Mouse (Mus musculus) induced T-regulatory cell, adult 2 months (primary cell): ENCODE data around the gene Krt10.

Experiments used
- DNase-seq: peaks from one replicate; pipeline ENCODE4 v3.0.0-alpha.2; 2012; ENCODE audit warnings: low read depth

Gene Krt10

GRCm38 (mm10) chr11:99389264-99389663 is at the start of gene Krt10:
Gene Krt10, minus strand, starts transcription at chr11:99389364.
- no peak for DNase-seq

DNA sequence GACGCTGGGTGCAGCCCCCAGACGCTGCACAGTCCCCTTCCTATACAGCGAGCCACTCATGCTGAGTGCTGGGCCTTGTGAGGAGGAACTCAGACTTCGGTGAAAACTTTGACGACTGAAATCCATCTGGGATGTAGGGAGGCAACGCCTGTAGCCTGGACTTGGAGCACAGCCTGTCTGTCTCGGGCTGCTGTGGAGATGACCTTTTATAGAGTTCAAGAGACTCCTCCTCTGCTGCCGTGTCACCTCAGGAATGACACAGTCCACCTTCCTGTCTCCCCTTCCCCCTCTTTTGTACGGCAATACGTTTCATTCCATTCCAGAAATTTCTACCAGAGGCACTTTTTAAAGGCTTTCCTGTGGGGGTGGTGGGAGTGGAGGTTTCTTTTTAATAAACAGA is 48.8 kb upstream of the Krt10 start, which contains the start of gene Krt20:
TSS of gene Krt20 (minus strand) at position 179 of the 400 bp plus-strand sequence.
- DNase-seq, result no peak

DNA sequence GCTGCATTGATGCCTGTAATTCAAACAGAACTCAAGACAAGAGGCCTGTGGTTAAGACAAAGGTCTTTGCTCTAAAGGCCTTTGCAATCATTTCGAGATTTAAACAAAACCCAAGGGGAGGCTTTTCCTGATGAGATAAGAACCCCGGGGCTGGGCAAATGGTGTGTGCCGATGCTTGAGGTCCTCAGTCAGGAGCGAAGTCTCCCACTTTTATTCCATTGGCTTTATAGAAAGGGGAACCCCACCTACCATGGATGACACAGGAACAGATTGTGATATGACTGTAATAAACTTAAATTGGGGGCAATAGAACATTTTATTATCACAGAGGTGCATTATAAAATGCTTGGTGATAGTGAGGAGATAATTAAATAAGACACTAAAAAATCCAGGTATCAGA is 47.5 kb upstream of the Krt10 start:
- DNase-seq, result no peak

DNA sequence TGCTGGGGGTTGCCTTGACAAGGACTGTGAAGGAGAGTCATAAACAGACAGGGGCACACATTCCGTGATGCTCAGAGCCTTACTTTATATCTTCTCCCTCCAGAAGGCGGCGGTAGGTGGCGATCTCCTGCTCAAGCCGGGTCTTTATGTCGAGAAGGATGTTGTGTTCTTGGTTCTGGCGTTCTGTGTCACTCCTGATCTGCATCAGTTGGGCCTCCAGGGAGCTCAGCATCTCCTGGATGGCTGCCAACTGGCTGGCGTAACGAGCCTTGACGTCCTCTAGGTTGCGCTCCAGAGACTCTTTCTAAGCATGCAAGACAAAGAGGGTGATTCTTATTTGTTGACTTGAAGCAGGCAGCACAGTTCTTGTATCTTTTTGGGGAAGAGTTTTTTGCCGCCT is 41.5 kb upstream of the Krt10 start:
- DNase-seq, result no peak

GRCm38 (mm10) chr11:99422159-99422558 is 33.0 kb upstream of the Krt10 start, which contains the start of gene Krt12:
Gene Krt12, minus strand, starts transcription at chr11:99422259.
- no peak for DNase-seq

GRCm38 (mm10) chr11:99420586-99420985 is 31.4 kb upstream of the Krt10 start:
- DNase-seq, result no peak

DNA sequence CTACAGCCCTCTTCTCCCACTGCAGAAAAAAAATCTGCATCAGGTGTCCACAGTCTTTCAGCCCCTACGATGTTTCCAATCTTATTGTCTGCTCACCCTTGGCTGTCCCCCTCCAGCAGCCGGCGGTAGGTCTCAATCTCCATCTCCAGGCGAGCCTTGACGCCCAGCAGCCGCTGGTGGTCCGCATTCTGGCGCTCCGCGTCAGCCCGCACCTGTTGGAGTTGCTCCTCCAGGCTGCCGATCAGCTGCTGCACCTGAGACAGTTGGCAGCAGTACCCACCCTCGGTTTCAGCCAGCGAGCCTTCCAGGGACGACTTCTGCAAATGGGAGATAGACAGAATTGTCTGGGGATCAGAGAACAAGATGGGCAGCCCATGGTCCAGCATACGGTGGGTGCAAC is 28.7 kb upstream of the Krt10 start:
- DNase-seq, result no peak

GRCm38 (mm10) chr11:99416902-99417301 is 27.7 kb upstream of the Krt10 start:
- DNase-seq, result no peak

DNA sequence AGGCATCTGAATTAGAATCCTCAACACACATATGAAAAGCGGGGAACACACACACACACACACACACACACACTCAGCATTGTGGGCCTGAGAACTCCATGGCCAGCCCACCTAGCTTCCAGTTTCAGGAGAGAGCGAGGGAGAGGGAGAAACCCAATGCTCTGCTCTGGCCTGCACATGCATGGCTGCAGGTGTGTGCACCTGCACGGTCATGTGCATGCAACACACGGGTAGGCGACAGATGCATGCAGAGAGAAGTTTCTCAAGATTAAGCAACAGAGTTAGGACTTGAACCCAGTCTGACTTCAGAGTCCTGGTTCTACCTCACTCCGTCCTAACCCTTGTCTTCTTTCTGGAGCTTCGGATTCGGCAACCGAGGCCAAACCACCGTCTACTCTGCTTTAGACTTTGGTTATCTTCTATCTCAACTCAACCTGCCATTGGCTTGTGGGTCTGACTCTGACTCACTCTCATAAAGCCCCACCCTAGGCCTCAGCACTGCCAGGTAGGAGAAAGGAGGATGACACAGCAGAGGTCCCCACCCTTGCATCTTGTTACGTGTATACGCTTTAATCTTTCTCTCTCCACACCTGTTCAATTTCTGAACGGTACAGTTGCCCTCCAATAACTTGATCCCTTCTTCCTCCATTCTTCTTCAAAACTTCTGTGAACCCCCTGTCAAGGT is 25.4 kb upstream of the Krt10 start:
- no peak for DNase-seq

- peak; percentile 43 for DNase-seq
These were observed 24.1 kb upstream of the Krt10 start for GRCm38 (mm10) chr11:99413247-99413646.

DNA sequence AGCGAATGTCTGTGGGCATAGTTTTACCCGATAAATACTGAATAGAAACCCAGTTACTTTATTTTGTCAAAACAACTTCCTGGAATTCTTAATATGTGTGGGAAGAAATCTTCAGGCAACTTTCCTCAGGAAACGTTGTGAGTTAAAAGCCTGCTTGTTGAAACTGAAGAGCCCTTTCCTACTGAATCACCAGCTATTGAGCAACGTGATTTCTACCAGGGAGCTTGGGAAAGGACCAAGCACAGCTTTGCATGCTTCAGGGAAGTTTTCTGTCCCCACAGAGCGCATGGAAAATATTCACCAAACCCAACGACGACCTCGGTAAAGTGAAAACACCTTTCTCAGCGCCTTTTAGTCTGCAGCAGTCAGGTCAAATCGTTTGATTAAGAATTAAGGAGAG is 17.0 kb upstream of the Krt10 start:
- no peak for DNase-seq

- no peak for DNase-seq
These were observed 10.9 kb upstream of the Krt10 start for GRCm38 (mm10) chr11:99399956-99400549.

DNA sequence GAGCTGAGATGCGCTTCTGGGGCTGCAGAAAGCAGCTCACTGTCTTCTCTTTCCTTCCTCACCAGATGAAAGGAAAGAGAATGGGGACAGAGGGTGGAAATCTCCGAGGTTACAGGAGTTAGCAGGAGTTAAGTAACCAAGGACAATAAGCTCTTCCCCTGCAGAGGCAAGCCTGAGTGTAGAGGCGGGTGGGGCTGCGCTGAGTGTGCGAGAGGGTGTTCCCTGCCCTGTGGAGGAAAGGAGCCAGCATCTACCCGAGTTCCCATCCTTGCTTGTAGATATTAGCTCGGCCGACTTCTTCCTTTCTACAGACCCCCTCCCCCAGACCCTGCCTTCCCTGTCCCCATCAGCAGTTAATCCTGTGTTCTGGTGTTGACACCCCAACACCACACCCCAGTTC is 9.7 kb upstream of the Krt10 start:
- DNase-seq, result no peak

DNA sequence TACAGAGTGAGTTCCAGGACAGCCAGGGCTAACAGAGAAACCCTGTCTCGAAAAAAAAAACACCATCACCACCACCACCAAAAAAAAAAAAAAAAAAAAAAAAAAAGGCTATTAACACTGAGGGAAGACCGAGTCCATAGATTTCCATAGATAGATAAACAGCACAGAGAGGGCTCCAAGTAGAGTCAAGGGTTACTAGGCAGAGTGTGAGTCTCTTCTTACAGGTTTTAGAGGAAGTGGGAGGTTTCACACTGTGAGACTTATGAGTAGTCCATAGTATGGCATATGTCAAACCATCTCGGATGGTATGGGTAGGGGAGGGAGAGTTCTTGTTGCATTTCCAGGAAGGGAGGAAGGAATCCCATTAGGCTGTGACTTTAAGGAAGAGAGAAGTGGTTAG is 8.9 kb upstream of the Krt10 start:
- no peak for DNase-seq

- DNase-seq, result no peak
These were observed 7.5 kb upstream of the Krt10 start for GRCm38 (mm10) chr11:99396661-99397060.

DNA sequence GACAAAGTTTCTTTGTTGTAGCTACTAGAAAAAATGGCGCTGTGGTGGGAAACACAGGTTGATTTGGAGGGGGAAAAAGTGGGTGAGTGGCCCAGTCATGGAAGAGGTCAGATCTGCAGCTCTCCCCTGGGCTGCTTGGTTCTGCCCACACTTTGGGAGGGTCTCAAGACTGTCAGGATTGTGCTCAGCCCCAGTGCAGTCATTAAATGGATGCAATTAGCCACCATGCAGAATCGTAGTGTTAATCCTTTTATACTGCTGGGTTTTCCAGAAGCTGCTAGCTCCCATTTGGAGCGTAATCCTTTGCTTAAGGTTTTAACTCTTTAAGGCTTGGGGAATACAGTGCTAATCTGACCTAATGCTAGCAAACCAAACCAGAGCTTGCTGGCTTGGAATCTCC is 6.9 kb upstream of the Krt10 start:
- no peak for DNase-seq

GRCm38 (mm10) chr11:99392492-99392891 is 3.3 kb upstream of the Krt10 start:
- no peak for DNase-seq

DNA sequence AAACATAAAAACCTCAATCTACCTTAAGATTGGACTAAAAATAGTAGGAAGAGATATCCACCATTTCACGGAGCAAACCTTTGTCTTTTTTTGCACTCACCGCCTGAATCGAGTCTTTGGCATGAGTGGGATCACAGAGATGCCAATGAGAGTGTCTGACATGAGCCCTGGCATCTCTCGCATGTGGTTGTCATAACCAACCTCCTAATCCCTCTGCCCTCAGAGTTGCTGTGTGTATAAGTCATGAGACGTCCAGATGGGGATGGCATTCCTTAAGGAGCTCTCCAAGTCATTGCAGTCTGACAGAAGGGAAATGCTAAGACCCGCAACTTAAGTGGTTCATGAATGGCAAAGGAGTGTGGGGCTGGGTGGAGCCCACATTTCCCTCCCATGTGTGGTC is 2.2 kb upstream of the Krt10 start:
- DNase-seq, result no peak

- no peak for DNase-seq
These were observed 1.7 kb upstream of the Krt10 start for GRCm38 (mm10) chr11:99390866-99391265.

DNA sequence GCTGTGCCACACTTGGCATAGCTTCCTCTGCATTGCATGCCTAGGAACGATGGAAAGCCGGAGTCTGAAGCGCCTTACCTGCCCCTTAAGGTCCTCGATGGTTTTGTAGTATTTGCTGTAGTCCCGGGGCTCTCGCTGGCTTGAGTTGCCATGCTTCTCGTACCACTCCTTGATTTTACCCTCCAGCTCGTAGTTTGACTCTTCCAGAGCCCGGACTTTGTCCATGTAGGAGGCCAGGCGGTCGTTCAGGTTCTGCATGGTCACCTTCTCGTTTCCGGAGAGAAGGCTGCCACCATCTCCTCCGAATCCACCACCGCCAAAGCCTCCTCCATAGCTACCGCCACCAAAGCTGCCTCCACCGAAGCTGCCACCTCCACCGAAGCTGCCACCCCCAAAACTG is 503 bp downstream of the Krt10 start:
- DNase-seq, result no peak

DNA sequence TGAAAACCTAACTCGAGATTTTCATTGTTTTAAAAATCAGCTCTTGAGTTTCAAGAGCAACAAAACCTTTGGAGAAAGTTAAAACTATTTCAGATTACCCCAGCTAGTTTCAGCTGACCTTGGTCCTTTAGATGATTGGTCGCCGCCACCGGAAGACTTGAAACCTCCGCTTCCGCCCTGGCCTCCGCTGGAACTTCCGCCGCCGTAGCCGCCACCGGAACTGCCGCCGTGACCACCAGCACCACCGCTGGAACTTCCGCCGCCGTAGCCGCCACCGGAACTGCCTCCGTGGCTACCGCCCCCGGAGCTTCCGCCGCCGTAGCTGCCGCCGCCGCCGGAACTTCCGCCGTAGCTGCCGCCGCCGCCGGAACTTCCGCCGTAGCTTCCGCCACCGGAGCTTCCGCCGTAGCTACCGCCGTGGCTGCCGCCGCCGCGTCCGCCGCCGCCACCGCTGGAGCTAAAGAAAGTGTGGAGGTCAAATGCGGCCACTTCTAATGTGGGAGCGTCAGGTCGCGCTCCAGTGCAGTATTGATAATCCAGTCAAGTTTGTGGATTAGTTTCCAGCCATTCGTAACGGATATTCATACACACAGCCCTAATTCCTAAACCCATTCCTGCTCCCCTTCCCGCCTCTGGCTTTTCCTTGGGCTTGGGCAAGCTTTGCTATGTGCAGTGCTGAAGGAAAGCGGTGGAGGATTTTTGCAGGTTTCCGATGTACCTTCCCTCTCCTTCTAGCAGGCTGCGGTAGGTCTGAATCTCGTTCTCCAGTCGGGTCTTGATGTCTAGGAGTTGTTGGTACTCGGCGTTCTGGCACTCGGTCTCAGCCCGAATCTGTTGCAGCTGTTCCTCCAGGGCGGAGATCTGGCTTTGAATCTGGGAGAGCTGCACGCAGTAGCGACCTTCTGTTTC is 3.1 kb downstream of the Krt10 start:
- DNase-seq, result peak; percentile 74

- DNase-seq, result peak; percentile 85
These were observed 9.6 kb downstream of the Krt10 start for GRCm38 (mm10) chr11:99379568-99379967.

- DNase-seq, result no peak
These were observed 14.4 kb downstream of the Krt10 start, which contains the start of gene Krt28 for GRCm38 (mm10) chr11:99374803-99375202. Gene Krt28, minus strand, starts transcription at chr11:99374903.
